Mouse (Mus musculus): ENCODE measurements around the gene Fam71e2.
"Not testable (repeated sequence)": the region's sequence is repeated elsewhere in the genome, so short reads cannot be mapped to it uniquely, and the experiment has no call there.

Fam71e2 gene

DNA sequence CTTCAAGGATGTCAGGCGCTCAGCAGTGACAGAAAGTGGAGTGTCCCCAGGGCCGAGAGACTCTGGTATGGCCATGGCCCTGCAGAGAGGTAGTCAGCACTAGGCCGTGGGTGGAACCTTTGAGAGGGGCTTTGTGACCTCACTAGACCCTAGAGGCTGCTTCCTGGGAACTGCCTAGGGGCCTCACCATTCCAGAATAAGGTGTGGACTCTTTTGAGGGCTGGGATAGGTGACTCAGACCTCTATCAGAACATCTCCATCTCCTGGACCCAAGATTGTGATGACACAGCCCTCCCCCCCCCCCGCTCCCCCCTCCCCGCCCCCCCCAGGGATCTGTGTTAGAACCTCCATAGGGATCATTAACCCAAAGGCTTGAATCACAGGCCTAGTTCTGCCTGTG, at the start of gene Fam71e2:
Gene Fam71e2 (minus strand): TSS at position 101 of the 400 bp plus-strand sequence.
- DNase-seq (ENCODE audit: low spot score in 2 of 2), result no peak

DNA sequence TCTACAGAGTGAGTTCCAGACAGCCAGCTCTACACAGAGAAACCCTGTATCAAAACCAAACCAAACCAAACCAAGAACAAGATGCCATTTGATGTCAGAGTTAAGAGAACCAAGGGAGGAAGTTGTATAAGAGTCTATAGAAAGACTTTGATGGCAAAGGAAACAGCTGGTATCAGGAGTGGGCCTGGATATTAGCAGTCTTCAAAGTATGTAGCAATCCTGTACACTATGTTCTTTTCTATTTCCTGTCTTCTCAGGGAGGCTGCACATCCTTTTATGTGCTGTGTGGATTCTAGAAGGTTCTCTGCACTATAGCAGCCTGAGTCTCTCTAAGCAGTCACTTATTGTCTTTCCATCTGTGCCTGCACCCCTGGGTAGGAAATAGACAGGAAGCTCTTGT, 45.5 kb upstream of the Fam71e2 start:
- no peak for DNase-seq (ENCODE audit: low spot score in 2 of 2)

DNA sequence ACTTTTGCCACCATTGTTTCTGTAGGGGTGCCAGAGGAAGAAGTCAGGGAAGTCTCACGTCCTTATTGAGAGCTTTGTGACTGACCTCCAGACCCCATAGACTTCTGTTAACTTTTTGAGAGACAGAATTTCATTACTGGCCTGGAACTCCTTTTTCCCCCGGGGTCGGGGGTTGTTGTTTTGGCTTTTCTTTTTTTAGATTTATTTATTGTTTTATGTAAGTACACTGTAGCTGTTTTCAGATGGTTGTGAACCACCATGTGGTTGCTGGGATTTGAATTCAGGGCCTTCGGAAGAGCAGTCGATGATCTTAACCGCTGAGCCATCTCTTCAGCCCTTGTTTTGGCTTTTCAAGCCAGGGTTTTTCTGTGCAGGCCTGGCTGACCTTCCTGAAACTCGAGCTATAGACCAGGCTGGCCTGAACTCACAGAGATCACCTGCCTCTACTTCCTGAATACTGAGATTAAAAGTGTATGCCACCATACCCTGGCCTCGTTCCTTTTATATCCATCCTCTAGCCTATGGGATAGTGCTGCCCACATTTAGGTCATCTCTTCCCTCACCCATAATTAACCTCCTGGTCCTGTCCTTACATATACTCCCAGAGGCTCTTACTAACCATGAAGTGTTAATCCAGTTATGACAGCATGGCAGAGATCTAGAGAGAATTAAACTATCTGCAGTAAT, 42.1 kb upstream of the Fam71e2 start:
- DNase-seq (ENCODE audit: low spot score in 2 of 2), result no peak

- peak; percentile 99 to 100 for DNase-seq (ENCODE audit: low spot score in 2 of 2)
Observed at GRCm38 (mm10) chr7:4812303-4813104, 41.4 kb upstream of the Fam71e2 start, which contains the start of gene Ube2s. Gene Ube2s (minus strand): TSS chr7:4812590.

- peak in 1 of 2 experiments; percentile 49 for DNase-seq (ENCODE audit: low spot score in 2 of 2)
Observed at GRCm38 (mm10) chr7:4811842-4812302, 40.8 kb upstream of the Fam71e2 start.

DNA sequence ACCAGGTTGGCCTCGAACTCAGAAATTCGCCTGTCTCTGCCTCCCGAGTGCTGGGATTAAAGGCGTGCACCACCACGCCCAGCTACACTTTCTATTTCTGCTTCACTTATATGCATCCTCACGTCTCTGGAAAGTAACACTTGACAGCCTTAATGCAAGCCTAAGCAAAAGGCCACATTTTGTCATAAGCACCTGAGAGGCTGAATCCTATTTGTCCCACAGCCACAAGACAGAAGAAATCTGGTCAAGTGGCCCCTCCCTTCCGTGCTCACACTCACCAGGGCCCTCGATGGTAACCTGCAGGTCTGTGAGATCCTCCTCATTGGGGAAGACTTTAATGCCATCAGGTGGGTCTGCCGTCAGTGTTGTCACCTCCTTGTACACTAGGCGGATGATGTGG, 40.0 kb upstream of the Fam71e2 start:
- not testable (repeated sequence) for DNase-seq (ENCODE audit: low spot score in 2 of 2)

DNA sequence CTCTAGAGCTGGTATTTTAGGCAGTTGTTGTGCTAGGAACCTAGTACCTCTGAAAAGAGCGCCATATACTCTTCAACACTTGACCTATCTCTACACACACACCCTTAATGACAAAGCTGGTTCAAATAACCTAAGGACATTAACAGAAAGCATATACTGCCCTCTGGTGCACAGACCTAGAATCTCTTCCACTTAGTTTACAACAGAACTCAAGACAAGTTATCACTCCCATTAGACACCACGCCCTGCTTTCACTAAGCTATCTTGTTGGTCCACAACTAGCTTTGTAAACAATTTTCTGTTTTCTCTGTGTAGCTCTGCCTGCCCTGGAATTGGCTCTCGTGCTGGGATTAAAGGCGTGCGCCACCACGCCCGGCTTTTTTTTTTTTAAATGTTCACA, 35.6 kb upstream of the Fam71e2 start:
- peak; percentile 42 to 65 for DNase-seq (ENCODE audit: low spot score in 2 of 2)

GRCm38 (mm10) chr7:4802247-4802646, 31.1 kb upstream of the Fam71e2 start:
- DNase-seq (ENCODE audit: low spot score in 2 of 2), result no peak

DNA sequence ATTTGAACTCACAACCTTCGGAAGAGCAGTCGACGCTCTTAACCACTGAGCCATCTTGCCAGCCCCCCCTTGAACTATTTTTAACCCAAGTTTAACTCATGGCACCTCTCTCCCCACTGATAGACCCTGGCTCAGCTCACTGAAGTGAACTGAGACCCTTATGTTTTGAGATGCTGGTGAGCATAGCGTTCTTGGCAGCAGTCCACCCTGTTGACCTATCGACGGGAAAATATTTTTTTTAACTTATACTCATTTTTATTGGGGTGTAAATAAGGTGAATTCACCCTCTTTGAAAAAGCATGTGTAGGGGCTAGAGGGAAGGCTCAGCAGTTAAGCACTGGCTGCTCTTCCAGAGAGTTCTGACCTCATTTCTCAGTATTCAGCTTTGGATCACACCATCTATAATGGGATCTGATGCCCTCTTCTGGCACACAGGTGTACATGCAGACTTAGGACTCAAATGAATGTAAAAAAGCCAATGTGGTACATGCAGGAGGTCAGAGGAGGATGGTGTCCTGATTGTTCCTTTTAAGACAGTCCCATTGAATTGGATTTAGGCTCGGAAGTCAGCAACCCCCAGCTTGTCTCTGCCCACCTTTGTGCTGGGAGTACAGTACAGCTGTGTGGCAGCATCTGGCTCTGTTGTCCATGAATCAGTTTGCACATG, 24.8 kb upstream of the Fam71e2 start:
- DNase-seq (ENCODE audit: low spot score in 2 of 2), result peak; percentile 28 to 38

GRCm38 (mm10) chr7:4794631-4795168, 23.6 kb upstream of the Fam71e2 start:
- no peak for DNase-seq (ENCODE audit: low spot score in 2 of 2)

GRCm38 (mm10) chr7:4793674-4794073, 22.6 kb upstream of the Fam71e2 start:
- DNase-seq (ENCODE audit: low spot score in 2 of 2), result no peak

DNA sequence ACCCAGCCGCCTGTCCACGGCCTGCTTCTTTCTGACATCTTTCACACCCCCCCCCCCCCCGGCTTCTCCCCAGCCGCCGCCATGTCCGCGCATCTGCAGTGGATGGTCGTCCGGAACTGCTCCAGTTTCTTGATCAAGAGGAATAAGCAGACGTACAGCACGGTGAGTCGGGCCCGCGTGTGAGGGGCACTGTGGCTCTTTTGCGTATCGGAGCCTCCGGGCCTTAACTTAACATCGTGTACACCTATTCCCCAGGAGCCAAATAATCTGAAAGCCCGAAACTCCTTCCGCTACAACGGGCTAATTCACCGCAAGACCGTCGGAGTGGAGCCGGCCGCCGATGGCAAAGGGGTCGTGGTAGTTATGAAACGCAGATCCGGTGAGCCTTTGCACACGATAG, 22.1 kb upstream of the Fam71e2 start:
- DNase-seq (ENCODE audit: low spot score in 2 of 2), result not testable (repeated sequence)

GRCm38 (mm10) chr7:4792278-4793212, 21.4 kb upstream of the Fam71e2 start, which contains the start of gene Rpl28:
Gene Rpl28 (plus strand): TSS chr7:4792874.
- DNase-seq (ENCODE audit: low spot score in 2 of 2), result peak; percentile 95 to 97

GRCm38 (mm10) chr7:4789436-4789935, 18.4 kb upstream of the Fam71e2 start, which contains the start of gene Tmem238:
Gene Tmem238 (minus strand): TSS chr7:4789656.
- DNase-seq (ENCODE audit: low spot score in 2 of 2), result peak; percentile 18 to 25

GRCm38 (mm10) chr7:4788499-4789435, 17.7 kb upstream of the Fam71e2 start:
- DNase-seq (ENCODE audit: low spot score in 2 of 2), result peak; percentile 31 to 49

GRCm38 (mm10) chr7:4783667-4784268, 12.7 kb upstream of the Fam71e2 start:
- no peak for DNase-seq (ENCODE audit: low spot score in 2 of 2)

GRCm38 (mm10) chr7:4782759-4783158, 11.7 kb upstream of the Fam71e2 start, which contains the start of the genes Il11 and Tmem190:
Gene Il11 (minus strand): TSS chr7:4782859.
Gene Tmem190 (plus strand): TSS chr7:4782937.
- DNase-seq (ENCODE audit: low spot score in 2 of 2), result no peak

GRCm38 (mm10) chr7:4782130-4782529, 11.0 kb upstream of the Fam71e2 start:
- DNase-seq (ENCODE audit: low spot score in 2 of 2), result no peak

GRCm38 (mm10) chr7:4779921-4780320, 8.8 kb upstream of the Fam71e2 start:
- DNase-seq (ENCODE audit: low spot score in 2 of 2), result no peak
